8 mouse cellular contexts compared by ENCODE assay signal in genomic region chr1:72716926-72717325, GRCm38 (mm10). TPM values are rescaled to one million over a fixed set of nuclear protein-coding genes. Genes with fewer than 3 reads are reported as not detected.
DNase-seq lines count a peak whose midpoint lies in the region; ATAC-seq lines count a peak whose summit lies in the region.

No protein-coding gene starts in this region.

- no peaks in the 10 kb centered on the region for H3K9me3 ChIP-seq in heart, embryonic 10.5 days
- no peaks in the 10 kb centered on the region for H3K9me3 ChIP-seq in embryonic facial prominence, embryonic 11.5 days (replicated peaks; ENCODE audit: control insufficient read depth, low read length)

- DNase-seq in heart, adult 11 months, result peak; percentile 78
- no peak for DNase-seq in heart, embryonic 10.5 days (ENCODE audit: low spot score)
- DNase-seq in adrenal gland, postnatal 36 days, result peak; percentile 79 to 85
- peak; percentile 84 for DNase-seq in embryonic facial prominence, embryonic 11.5 days (ENCODE audit: low spot score)
- peak; percentile 69 to 83 for DNase-seq in heart, postnatal 36 days
- peak; percentile 58 to 93 for DNase-seq in layer of hippocampus, postnatal 25 days (ENCODE audit: extremely low spot score in 1 of 2, low spot score in 1 of 2)
- DNase-seq in lung, postnatal 36 days, result peak; percentile 87
- DNase-seq in spleen, adult 18-20 months, result peak; percentile 29 to 75

- no peak overlapping the region for H3K27ac ChIP-seq in heart, embryonic 10.5 days
- H3K27ac ChIP-seq in embryonic facial prominence, embryonic 11.5 days (replicated peaks; ENCODE audit: low read depth, low read length), result no peak overlapping the region

- H3K4me2 ChIP-seq in embryonic facial prominence, embryonic 11.5 days (ENCODE audit: low read depth, low read length), result no peak overlapping the region

- H3K27me3 ChIP-seq in heart, embryonic 10.5 days (ENCODE audit: insufficient read depth, poor library complexity, severe bottlenecking), result no peaks in the 10 kb centered on the region
- H3K27me3 ChIP-seq in embryonic facial prominence, embryonic 11.5 days (ENCODE audit: control insufficient read depth, insufficient read depth, low read length), result no peaks in the 10 kb centered on the region

- 17% methylated on average over 5 of the region's 5 CpGs for WGBS in heart, embryonic 10.5 days
- WGBS in embryonic facial prominence, embryonic 11.5 days, result 13% methylated on average over 5 of the region's 5 CpGs

- H3K4me3 ChIP-seq in heart, embryonic 10.5 days, result no peak overlapping the region
- no peak overlapping the region for H3K4me3 ChIP-seq in embryonic facial prominence, embryonic 11.5 days (ENCODE audit: low read depth, low read length)

- H3K9ac ChIP-seq in embryonic facial prominence, embryonic 11.5 days (replicated peaks; ENCODE audit: low read length), result no peak overlapping the region

- H3K4me1 ChIP-seq in heart, embryonic 10.5 days, result peaks cover 13% of the 10 kb centered on the region
- H3K4me1 ChIP-seq in embryonic facial prominence, embryonic 11.5 days (ENCODE audit: control insufficient read depth, insufficient read depth, low read length), result no peaks in the 10 kb centered on the region

- no peak for ATAC-seq in embryonic facial prominence, embryonic 11.5 days (replicated peaks; ENCODE audit: insufficient number of reproducible peaks, low FRiP score, low TSS enrichment, low read depth)

- peaks cover 33% of the 10 kb centered on the region for H3K36me3 ChIP-seq in heart, embryonic 10.5 days
- H3K36me3 ChIP-seq in embryonic facial prominence, embryonic 11.5 days (replicated peaks; ENCODE audit: control insufficient read depth, insufficient read depth, low read depth, low read length), result peaks cover 4% of the 10 kb centered on the region; the same call in 1 of the 2 replicates

- intact Hi-C loops in heart, postnatal 36 days (cut with DNase I), result loop anchor here (1.0 to 10.0 kb wide), 4 partner anchors 410 to 1109 kb away; partner anchors contain the start of gene Xrcc5

RNA-seq across cellular contexts. Expression of gene Rpl37a, which starts 5.8 kb away (rescaled TPM):
- polyA plus RNA-seq in heart, embryonic 10.5 days (2016; fragmentation: Nextera tagmentation; extraction: Ambion mirVana), result 999 and 1,018 TPM in 2 replicates
- 1,000 to 10,000 TPM in 1 of 2 experiments, 100 to 1,000 TPM in 1; 972 to 1,009 TPM for total RNA-seq in adrenal gland, postnatal 36 days (2021)
- polyA plus RNA-seq in embryonic facial prominence, embryonic 11.5 days (2014; fragmentation: Nextera tagmentation; extraction: Ambion mirVana), result 1,634 and 1,716 TPM in 2 replicates
- 100 to 1,000 TPM; 587 to 604 TPM for total RNA-seq in heart, postnatal 36 days (2021)
- 100 to 1,000 TPM; 504 to 611 TPM for total RNA-seq in layer of hippocampus, postnatal 25 days (2021)

RNA-seq across cellular contexts. Expression of gene Ankar, which starts 16.5 kb away (rescaled TPM):
- not detected in 2 replicates for polyA plus RNA-seq in heart, embryonic 10.5 days (2016; fragmentation: Nextera tagmentation; extraction: Ambion mirVana)
- not detected for total RNA-seq in adrenal gland, postnatal 36 days (2021)
- not detected in 2 replicates for polyA plus RNA-seq in embryonic facial prominence, embryonic 11.5 days (2014; fragmentation: Nextera tagmentation; extraction: Ambion mirVana)
- total RNA-seq in heart, postnatal 36 days (2021), result not detected
- not detected for total RNA-seq in layer of hippocampus, postnatal 25 days (2021)
